Mouse (Mus musculus) hindbrain, embryonic 13.5 days (tissue): ENCODE data around the gene Cpne4. TPM values are rescaled to one million over a fixed set of nuclear protein-coding genes. Genes with fewer than 3 reads are reported as not detected.
A peak's percentile ranks its signal among the peaks of the same experiment; 100 is the strongest.

Source experiments
- ATAC-seq: fragments of 200-750 bp; cut with Nextera tagmentation; 2 replicates; pipeline ENCODE4 v1.8.0; 2017; ENCODE audit warnings: moderate TSS enrichment; ENCODE audit not compliant: low FRiP score
- H3K27ac ChIP-seq: fragments of 300-500 bp; sonication (generic); 2 replicates; pipeline ENCODE4 v1.5.1; 2015; ENCODE audit warnings: inconsistent platforms, mild to moderate bottlenecking, moderate library complexity
- H3K27me3 ChIP-seq: fragments of 300-500 bp; sonication (generic); 2 replicates; pipeline ENCODE4 v1.6.1; 2015; ENCODE audit warnings: mild to moderate bottlenecking, inconsistent platforms
- H3K36me3 ChIP-seq: fragments of 300-500 bp; sonication (generic); 2 replicates; pipeline ENCODE4 v1.6.1; 2015; ENCODE audit warnings: mild to moderate bottlenecking, inconsistent platforms
- H3K4me1 ChIP-seq: fragments of 300-500 bp; sonication (generic); replicated peaks from 2 replicates; pipeline ENCODE4 v1.6.1; 2015; ENCODE audit warnings: inconsistent platforms
- H3K4me2 ChIP-seq: fragments of 300-500 bp; sonication (generic); 2 replicates; pipeline ENCODE4 v1.6.1; 2015; ENCODE audit warnings: inconsistent platforms, mild to moderate bottlenecking, moderate library complexity
- H3K4me3 ChIP-seq: fragments of 300-500 bp; sonication (generic); 2 replicates; pipeline ENCODE4 v1.5.1; 2015; ENCODE audit warnings: mild to moderate bottlenecking, inconsistent platforms
- H3K9ac ChIP-seq: fragments of 300-500 bp; sonication (generic); 2 replicates; pipeline ENCODE4 v1.6.1; 2015; ENCODE audit warnings: mild to moderate bottlenecking, inconsistent platforms
- H3K9me3 ChIP-seq: fragments of 300-500 bp; sonication (generic); 2 replicates; pipeline ENCODE4 v1.6.1; 2016; ENCODE audit warnings: inconsistent platforms
- WGBS: fragments of 180-500 bp; shearing (Covaris S2); methylation state at CpG from one replicate; pipeline ENCODE4 v1.1.7; 2015; 5-methylcytosine and 5-hydroxymethylcytosine counted together
- polyA plus RNA-seq: library from polyadenylated mRNA; unstranded; fragments of >200 nt; fragmentation: Nextera tagmentation; extraction: Ambion mirVana; gene quantifications from 2 replicates; pipeline ENCODE4 v1.2.1, GENCODE M21; 2015

The Cpne4 gene
- polyA plus RNA-seq, 1 experiment from 2014 or later = 7.0 TPM

DNA sequence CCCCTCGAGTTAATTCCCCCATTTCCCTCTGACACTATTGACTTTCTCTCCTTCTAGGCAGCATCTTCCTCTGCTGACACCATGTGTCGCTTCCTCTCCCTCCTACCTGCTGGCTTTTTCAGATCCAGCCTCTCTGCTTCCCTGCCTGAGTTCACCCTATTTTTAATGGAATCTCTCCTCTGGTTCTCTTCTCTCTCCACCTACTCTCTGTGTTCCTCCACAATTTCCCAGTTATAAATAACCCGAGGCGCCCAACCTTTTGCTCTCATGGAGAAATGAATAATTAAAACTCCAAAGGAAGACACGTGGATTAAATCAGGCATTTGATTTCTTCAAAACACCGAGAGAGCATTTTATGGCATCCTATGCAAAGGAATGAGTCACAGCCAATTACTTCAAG lies 65.4 kb downstream of the Cpne4 start:
- Histone ChIP-seq H3K4me3 (no peak overlapping the region), H3K27ac (no peak overlapping the region), H3K9ac (no peak overlapping the region), H3K9me3 (no peaks in the 10 kb centered on the region), H3K27me3 (no peaks in the 10 kb centered on the region), H3K36me3 (no peaks in the 10 kb centered on the region), H3K4me1 (no peaks in the 10 kb centered on the region), H3K4me2 (no peak overlapping the region)
- no peak for ATAC-seq
- WGBS = 77% methylated on average over 6 of the region's 6 CpGs

GRCm38 (mm10) chr9:104616691-104617090 lies 69.6 kb downstream of the Cpne4 start:
- H3K4me2 ChIP-seq = no peak overlapping the region
- no peaks in the 10 kb centered on the region for H3K4me1 ChIP-seq
- 61% methylated on average over 6 of the region's 6 CpGs for WGBS
- no peak for ATAC-seq
- H3K4me3 ChIP-seq = no peak overlapping the region
- H3K27me3 ChIP-seq = no peaks in the 10 kb centered on the region
- H3K27ac ChIP-seq = no peak overlapping the region
- no peaks in the 10 kb centered on the region for H3K9me3 ChIP-seq
- H3K36me3 ChIP-seq = no peaks in the 10 kb centered on the region
- H3K9ac ChIP-seq = no peak overlapping the region

DNA sequence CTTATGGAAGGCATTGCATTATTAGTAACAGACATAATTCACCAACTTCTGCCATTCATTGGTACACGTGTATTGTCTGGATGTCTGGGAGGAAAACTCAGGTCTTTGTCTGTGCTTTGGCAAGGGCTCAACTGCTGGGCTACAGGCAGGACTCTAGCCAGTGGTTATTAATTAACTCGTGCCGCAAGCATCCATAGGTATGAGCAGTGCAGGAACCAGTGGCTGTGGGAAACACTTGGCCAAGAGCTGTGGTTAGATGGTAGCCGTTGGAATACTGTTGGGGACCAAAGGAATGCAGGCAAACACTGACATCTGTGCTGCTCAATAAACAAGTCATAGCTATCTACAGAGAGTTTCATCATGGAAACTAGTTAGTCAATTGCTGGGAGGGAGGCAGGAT lies 76.5 kb downstream of the Cpne4 start:
- no peak overlapping the region for H3K4me2 ChIP-seq
- no peak overlapping the region for H3K27ac ChIP-seq
- no peaks in the 10 kb centered on the region for H3K27me3 ChIP-seq
- no peak overlapping the region for H3K9ac ChIP-seq
- 74% methylated on average over 4 of the region's 4 CpGs for WGBS
- no peak for ATAC-seq
- no peaks in the 10 kb centered on the region for H3K36me3 ChIP-seq
- H3K4me3 ChIP-seq = no peak overlapping the region
- H3K4me1 ChIP-seq = no peaks in the 10 kb centered on the region
- H3K9me3 ChIP-seq = no peaks in the 10 kb centered on the region

DNA sequence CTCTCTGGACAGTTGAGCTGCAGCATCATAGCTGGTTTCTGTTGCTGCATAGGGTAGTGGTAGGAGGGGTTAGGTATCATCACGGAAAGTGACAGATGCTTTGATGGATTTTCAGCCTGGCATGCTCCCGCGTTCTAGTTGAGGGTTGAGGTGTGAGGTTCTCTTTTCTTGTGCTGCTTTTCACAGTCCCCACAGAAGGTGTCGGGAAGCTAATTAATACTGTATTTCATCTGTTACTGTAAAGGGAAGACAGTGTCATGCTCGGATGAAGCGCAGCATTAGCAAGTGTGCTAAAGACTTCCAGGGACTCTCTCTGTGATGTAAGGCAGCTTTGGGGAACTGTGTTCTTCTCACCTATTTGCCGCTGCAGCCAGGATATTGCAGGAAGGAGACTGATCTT lies 80.7 kb downstream of the Cpne4 start:
- no peak overlapping the region for H3K9ac ChIP-seq
- ATAC-seq = no peak
- H3K36me3 ChIP-seq = no peaks in the 10 kb centered on the region
- no peak overlapping the region for H3K4me3 ChIP-seq
- no peaks in the 10 kb centered on the region for H3K27me3 ChIP-seq
- no peak overlapping the region for H3K4me2 ChIP-seq
- no peak overlapping the region for H3K27ac ChIP-seq
- H3K4me1 ChIP-seq = no peaks in the 10 kb centered on the region
- no peaks in the 10 kb centered on the region for H3K9me3 ChIP-seq
- 66% methylated on average over 7 of the region's 7 CpGs for WGBS

GRCm38 (mm10) chr9:104629282-104629681 lies 82.2 kb downstream of the Cpne4 start:
- WGBS = 86% methylated on average over 7 of the region's 7 CpGs
- no peaks in the 10 kb centered on the region for H3K27me3 ChIP-seq
- H3K36me3 ChIP-seq = no peaks in the 10 kb centered on the region
- H3K27ac ChIP-seq = no peak overlapping the region
- H3K9ac ChIP-seq = no peak overlapping the region
- H3K9me3 ChIP-seq = no peaks in the 10 kb centered on the region
- H3K4me3 ChIP-seq = no peak overlapping the region
- no peak for ATAC-seq
- no peaks in the 10 kb centered on the region for H3K4me1 ChIP-seq
- no peak overlapping the region for H3K4me2 ChIP-seq

DNA sequence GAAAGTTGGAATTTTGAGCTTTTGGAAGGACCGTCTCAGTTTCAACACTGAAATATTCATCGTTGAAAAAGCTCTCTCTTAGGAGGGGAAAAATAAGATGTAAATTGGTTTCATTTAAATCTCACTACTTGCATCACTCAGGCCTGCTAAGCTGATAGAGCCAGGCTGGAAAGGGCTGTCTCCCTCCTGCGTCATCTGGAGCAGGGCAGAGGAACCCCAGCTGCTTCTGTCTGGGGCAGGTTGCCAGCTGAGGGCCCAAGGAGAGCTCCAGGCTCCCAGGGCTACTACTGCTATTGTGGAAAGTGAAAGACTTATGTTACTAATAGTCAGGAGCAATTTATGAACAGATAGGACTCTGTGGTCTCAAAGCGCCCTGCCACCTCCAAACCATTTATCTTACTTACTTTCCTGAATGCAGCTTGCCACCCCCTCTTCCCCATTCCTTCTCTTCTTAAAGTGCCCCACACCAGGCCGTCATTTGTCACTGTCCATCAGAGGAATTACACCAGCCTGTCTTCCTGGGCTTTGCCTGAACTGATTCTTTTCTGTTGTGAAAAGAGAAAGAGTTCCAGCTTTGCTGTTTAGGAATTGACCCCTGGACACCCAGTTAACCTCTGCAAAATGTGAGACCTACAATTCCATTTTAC lies 99.4 kb downstream of the Cpne4 start:
- peak; percentile 46; the same call in 1 of the 2 replicates for ATAC-seq
- no peak overlapping the region for H3K9ac ChIP-seq
- H3K4me1 ChIP-seq = 0 out of 2 replicates have a peak, but pooled peaks cover 7% of the 10 kb centered on the region
- no peak overlapping the region for H3K27ac ChIP-seq
- no peak overlapping the region for H3K4me2 ChIP-seq
- no peaks in the 10 kb centered on the region for H3K27me3 ChIP-seq
- H3K36me3 ChIP-seq = no peaks in the 10 kb centered on the region
- WGBS = 36% methylated on average over 5 of the region's 5 CpGs
- H3K9me3 ChIP-seq = no peaks in the 10 kb centered on the region
- H3K4me3 ChIP-seq = no peak overlapping the region

DNA sequence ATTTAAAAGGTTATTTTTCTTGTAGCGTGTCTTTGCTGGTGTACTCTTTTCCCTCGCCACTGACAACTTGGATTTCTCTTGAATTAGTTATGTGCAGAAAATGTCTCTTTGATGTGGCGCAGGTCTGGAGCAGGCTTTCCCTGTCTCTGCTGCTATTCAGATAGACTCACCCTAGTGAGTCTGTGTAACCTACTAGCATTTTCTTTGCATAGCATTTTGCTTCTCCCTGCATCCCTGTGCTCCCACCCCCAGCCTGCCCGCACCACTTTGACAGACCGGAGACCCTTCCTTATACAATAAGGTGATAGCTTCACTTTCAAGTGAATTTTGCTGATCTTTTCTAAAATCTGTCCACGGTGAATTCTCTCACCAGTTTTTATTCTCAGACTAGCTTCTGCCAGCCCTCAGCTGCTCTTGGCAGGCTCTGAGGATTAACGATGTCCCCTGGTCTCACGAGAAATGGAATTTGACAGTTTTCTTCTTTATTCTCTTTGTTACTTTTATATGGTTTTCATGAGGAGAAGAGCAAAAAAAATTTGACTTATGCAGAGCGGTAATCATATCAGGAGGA lies 105.7 kb downstream of the Cpne4 start:
- peak overlapping the region; percentile 32; the same call in 1 of the 2 replicates for H3K27ac ChIP-seq

DNA sequence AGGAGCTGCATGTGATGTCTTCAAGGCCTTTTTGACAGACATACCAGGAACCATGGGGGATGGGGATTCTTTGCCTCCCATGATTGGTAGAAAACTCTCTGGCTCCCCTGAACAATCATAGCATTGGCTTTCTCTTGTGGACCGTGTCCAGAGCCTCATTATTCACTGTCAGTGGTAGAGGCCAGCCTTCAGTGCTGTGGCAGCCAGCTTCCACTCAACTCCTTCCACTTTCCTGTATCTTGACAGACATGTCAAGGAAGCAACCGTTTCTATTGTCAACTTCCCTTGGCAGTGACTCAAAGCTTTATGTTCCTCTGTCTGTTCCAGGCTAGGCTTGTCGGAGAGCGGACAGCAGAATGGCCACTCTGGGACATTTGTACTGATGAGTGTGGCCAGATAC lies 112.7 kb downstream of the Cpne4 start:
- Histone ChIP-seq H3K27ac (no peak overlapping the region), H3K27me3 (no peaks in the 10 kb centered on the region), H3K4me1 (no peaks in the 10 kb centered on the region), H3K9ac (no peak overlapping the region), H3K4me2 (no peak overlapping the region), H3K36me3 (no peaks in the 10 kb centered on the region), H3K4me3 (no peak overlapping the region), H3K9me3 (no peaks in the 10 kb centered on the region)
- ATAC-seq = no peak
- 50% methylated on average over 4 of the region's 4 CpGs for WGBS

More for the DNA sequence above, 105.7 kb downstream of the Cpne4 start:
- H3K4me3 ChIP-seq = no peak overlapping the region
- 68% methylated on average over 9 of the region's 9 CpGs for WGBS
- H3K9me3 ChIP-seq = no peaks in the 10 kb centered on the region
- H3K4me1 ChIP-seq = peaks cover 7% of the 10 kb centered on the region; the same call in 1 of the 2 replicates
- no peak overlapping the region for H3K4me2 ChIP-seq
- H3K9ac ChIP-seq = no peak overlapping the region
- H3K36me3 ChIP-seq = no peaks in the 10 kb centered on the region
- H3K27me3 ChIP-seq = no peaks in the 10 kb centered on the region
- no peak for ATAC-seq

DNA sequence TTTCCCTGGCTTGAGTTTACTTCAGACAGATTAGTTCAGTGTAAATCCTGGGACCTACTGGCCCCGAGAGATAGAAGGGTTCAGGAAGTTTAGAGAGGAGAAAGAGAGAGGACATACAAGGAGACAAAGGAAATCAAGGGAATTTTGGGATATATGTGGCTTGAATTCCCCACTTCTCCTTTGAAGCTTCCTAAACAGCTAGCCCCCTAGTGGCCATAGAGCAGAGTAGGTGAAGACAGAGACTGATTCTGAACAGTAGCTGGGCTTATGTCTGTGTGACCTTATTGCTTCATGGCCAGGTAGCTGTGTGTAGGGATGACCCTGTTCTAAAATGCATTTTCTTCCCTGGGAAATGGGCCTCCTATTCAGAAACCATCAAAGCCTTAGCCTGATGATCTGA lies 129.6 kb downstream of the Cpne4 start:
- no peak overlapping the region for H3K4me3 ChIP-seq
- WGBS = 44% methylated on average over 1 of the region's 1 CpGs
- H3K9ac ChIP-seq = no peak overlapping the region
- no peaks in the 10 kb centered on the region for H3K9me3 ChIP-seq
- ATAC-seq = no peak
- no peaks in the 10 kb centered on the region for H3K4me1 ChIP-seq
- H3K27me3 ChIP-seq = no peaks in the 10 kb centered on the region
- no peak overlapping the region for H3K27ac ChIP-seq
- no peak overlapping the region for H3K4me2 ChIP-seq
- no peaks in the 10 kb centered on the region for H3K36me3 ChIP-seq

- H3K27me3 ChIP-seq = no peaks in the 10 kb centered on the region
- no peaks in the 10 kb centered on the region for H3K9me3 ChIP-seq
- no peak overlapping the region for H3K27ac ChIP-seq
- no peaks in the 10 kb centered on the region for H3K36me3 ChIP-seq
- ATAC-seq = no peak
- H3K9ac ChIP-seq = no peak overlapping the region
- H3K4me3 ChIP-seq = no peak overlapping the region
- H3K4me2 ChIP-seq = no peak overlapping the region
- 81% methylated on average over 3 of the region's 3 CpGs for WGBS
- no peaks in the 10 kb centered on the region for H3K4me1 ChIP-seq
These were observed 131.5 kb downstream of the Cpne4 start for GRCm38 (mm10) chr9:104678571-104678970.

DNA sequence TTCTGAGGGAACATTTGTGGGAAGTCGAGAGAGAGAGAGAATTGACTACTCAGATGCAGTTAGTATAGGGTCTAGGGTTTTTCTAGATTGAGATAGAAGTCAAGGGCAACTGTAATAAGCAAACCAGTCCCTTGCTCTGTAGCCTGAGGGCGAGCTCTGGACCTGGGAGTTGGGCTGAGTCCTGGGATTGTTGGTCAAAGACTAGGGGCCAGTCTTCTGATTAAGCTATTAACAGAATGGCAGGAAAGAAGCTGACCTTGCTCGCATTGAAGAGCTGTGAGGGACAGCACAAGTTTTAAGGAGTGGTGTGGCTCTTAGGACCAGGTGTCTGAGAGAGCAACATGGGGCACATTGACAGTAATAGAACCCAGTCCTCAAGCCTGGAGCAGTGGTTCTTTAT lies 140.0 kb downstream of the Cpne4 start:
- no peaks in the 10 kb centered on the region for H3K9me3 ChIP-seq
- H3K4me3 ChIP-seq = no peak overlapping the region
- ATAC-seq = no peak
- 73% methylated on average over 3 of the region's 3 CpGs for WGBS
- no peaks in the 10 kb centered on the region for H3K4me1 ChIP-seq
- no peaks in the 10 kb centered on the region for H3K27me3 ChIP-seq
- H3K27ac ChIP-seq = no peak overlapping the region
- no peak overlapping the region for H3K4me2 ChIP-seq
- H3K9ac ChIP-seq = no peak overlapping the region
- no peaks in the 10 kb centered on the region for H3K36me3 ChIP-seq

GRCm38 (mm10) chr9:104693145-104693544 lies 146.1 kb downstream of the Cpne4 start:
- H3K36me3 ChIP-seq = no peaks in the 10 kb centered on the region
- H3K4me3 ChIP-seq = no peak overlapping the region
- no peak for ATAC-seq
- H3K27ac ChIP-seq = no peak overlapping the region
- no peak overlapping the region for H3K9ac ChIP-seq
- H3K4me2 ChIP-seq = no peak overlapping the region
- no peaks in the 10 kb centered on the region for H3K4me1 ChIP-seq
- H3K27me3 ChIP-seq = no peaks in the 10 kb centered on the region
- no peaks in the 10 kb centered on the region for H3K9me3 ChIP-seq
- 56% methylated on average over 2 of the region's 2 CpGs for WGBS

DNA sequence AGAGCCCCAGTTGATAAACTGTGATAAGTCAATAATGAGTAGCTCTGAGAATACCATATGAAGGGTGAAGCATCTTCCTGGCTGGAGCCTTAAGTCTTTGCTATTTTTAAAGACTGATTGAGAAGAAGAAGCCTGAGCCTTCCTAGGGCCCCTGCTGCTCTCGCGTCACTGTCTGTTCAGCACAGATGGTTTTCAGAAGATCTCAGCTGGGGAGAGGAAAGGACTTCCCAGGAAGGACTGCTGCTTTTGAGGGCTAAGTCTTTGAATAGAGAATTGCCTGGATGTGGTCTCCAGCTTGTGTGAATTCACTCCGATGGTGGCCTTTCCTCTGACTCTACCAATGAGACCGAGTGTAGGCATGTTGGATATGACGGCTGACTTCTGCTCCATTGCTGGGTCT lies 163.7 kb downstream of the Cpne4 start:
- WGBS = 90% methylated on average over 5 of the region's 5 CpGs
- Histone ChIP-seq H3K36me3 (no peaks in the 10 kb centered on the region), H3K4me1 (no peaks in the 10 kb centered on the region), H3K27ac (no peak overlapping the region), H3K9ac (no peak overlapping the region), H3K9me3 (no peaks in the 10 kb centered on the region), H3K4me2 (no peak overlapping the region), H3K27me3 (no peaks in the 10 kb centered on the region), H3K4me3 (no peak overlapping the region)
- no peak for ATAC-seq
